Mouse (Mus musculus) C2C12 (cell line): ENCODE measurements around the gene Pprc1.

Source experiments
- CEBPB ChIP-seq: IDR thresholded peaks from one replicate; pipeline ENCODE4 v1.6.1; 2011; ENCODE audit warnings: low read depth, mild to moderate bottlenecking, control low read depth, moderate library complexity
- CTCF ChIP-seq: IDR thresholded peaks from one replicate; pipeline ENCODE4 v1.5.1; 2011; ENCODE audit not compliant: control insufficient read depth, insufficient read depth, insufficient read length
- MYOD1 ChIP-seq: IDR thresholded peaks from one replicate; pipeline ENCODE4 v1.6.1; 2011; ENCODE audit warnings: low read depth; ENCODE audit not compliant: control insufficient read depth, insufficient read length
- MYOG ChIP-seq: IDR thresholded peaks from one replicate; pipeline ENCODE4 v1.6.1; 2011; ENCODE audit not compliant: control insufficient read depth, insufficient read length; ENCODE audit errors: extremely low read depth
- USF1 ChIP-seq: IDR thresholded peaks from one replicate; pipeline ENCODE4 v1.6.1; 2011; ENCODE audit warnings: low read depth, mild to moderate bottlenecking, control low read depth, moderate library complexity

DNA sequence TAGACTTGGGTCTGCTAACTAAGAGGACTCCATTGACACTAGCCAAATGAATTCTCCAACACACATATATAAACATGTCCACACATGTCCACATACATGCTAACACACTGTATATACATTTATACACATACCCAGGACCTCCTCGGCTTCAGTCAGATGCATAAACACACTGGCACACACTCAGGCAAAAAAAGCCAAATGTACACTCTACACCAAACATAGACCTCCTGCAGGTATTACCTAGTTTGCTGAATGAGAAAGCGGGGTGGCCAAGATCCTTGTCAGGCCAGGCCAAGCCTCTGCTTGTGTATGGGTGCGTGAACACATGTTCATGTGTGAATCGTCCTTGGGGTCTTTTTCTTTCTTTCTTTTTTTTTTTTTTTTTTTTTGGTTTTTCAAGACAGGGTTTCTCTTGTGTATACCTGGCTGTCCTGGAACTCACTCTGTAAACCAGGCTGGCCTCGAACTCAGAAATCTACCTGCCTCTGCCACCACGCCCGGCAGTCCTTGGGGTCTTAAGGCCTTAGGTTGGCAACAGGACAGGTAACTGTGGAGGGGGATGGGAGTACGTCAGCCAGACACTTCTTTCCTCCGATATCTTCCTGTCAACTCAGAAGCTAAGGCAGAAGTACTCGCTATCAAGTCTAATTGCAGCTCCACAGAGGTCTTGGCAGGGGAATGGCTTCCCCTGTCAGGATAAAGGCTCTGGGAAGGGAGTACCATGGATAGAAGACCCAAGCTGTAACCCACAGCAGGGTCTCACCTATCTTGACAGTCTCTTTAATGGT lies 14.3 kb upstream of the Pprc1 start:
- TF ChIP-seq CTCF = no peak
- no peak for TF ChIP-seq CEBPB
- TF ChIP-seq MYOG = no peak
- no peak for TF ChIP-seq USF1
- no peak for TF ChIP-seq MYOD1
